Mouse (Mus musculus) stomach, embryonic 15.5 days (tissue): ENCODE data around the gene Slc2a13. TPM values are rescaled to one million over a fixed set of nuclear protein-coding genes. Genes with fewer than 3 reads are reported as not detected.
A peak's percentile ranks its signal among the peaks of the same experiment; 100 is the strongest.

ENCODE experiments used
- ATAC-seq: fragments of 200-750 bp; cut with Nextera tagmentation; 2 replicates; pipeline ENCODE4 v1.8.0; 2017; ENCODE audit warnings: low read depth, moderate number of reproducible peaks, moderate TSS enrichment; ENCODE audit not compliant: insufficient read depth, low FRiP score
- H3K27ac ChIP-seq: fragments of 300-500 bp; sonication (generic); 2 replicates; pipeline ENCODE4 v1.5.1; 2015; ENCODE audit warnings: mild to moderate bottlenecking, inconsistent platforms
- H3K27me3 ChIP-seq: fragments of 300-500 bp; sonication (generic); replicated peaks from 2 replicates; pipeline ENCODE4 v1.6.1; 2015; ENCODE audit warnings: inconsistent platforms
- H3K36me3 ChIP-seq: fragments of 300-500 bp; sonication (generic); 2 replicates; pipeline ENCODE4 v1.6.1; 2015; ENCODE audit warnings: inconsistent platforms
- H3K4me1 ChIP-seq: fragments of 300-500 bp; sonication (generic); 2 replicates; pipeline ENCODE4 v1.6.1; 2015; ENCODE audit warnings: inconsistent platforms
- H3K4me2 ChIP-seq: fragments of 300-500 bp; sonication (generic); 2 replicates; pipeline ENCODE4 v1.6.1; 2015; ENCODE audit warnings: mild to moderate bottlenecking, inconsistent platforms
- H3K4me3 ChIP-seq: fragments of 300-500 bp; sonication (generic); replicated peaks from 2 replicates; pipeline ENCODE4 v1.5.1; 2015; ENCODE audit warnings: inconsistent platforms
- H3K9ac ChIP-seq: fragments of 300-500 bp; sonication (generic); 2 replicates; pipeline ENCODE4 v1.6.1; 2015; ENCODE audit warnings: inconsistent platforms
- H3K9me3 ChIP-seq: fragments of 300-500 bp; sonication (generic); 2 replicates; pipeline ENCODE4 v1.6.1; 2016; ENCODE audit warnings: inconsistent platforms
- WGBS: fragments of 180-500 bp; shearing (Covaris S2); methylation state at CpG from one replicate; pipeline ENCODE4 v1.1.7; 2015; 5-methylcytosine and 5-hydroxymethylcytosine counted together
- polyA plus RNA-seq: library from polyadenylated mRNA; unstranded; fragments of >200 nt; fragmentation: Nextera tagmentation; extraction: Ambion mirVana; gene quantifications from 2 replicates; pipeline ENCODE4 v1.2.1, GENCODE M21; 2015

The Slc2a13 gene
- 1.1 and 1.3 TPM in 2 replicates for polyA plus RNA-seq

GRCm38 (mm10) chr15:91573111-91573538, at the start of gene Slc2a13:
TSS of gene Slc2a13 (minus strand) at chr15:91573261.
- 0% methylated on average over 26 of the region's 26 CpGs for WGBS
- H3K27ac ChIP-seq, result 0 out of 2 replicates have a peak within 1 kb of the TSS, but pooled peaks have one; percentile 24

GRCm38 (mm10) chr15:91616016-91616415, 43.0 kb upstream of the Slc2a13 start:
- no peaks in the 10 kb centered on the region for H3K27me3 ChIP-seq
- no peak overlapping the region for H3K27ac ChIP-seq
- no peaks in the 10 kb centered on the region for H3K36me3 ChIP-seq
- whole genome bisulfite sequencing, result 73% methylated on average over 12 of the region's 12 CpGs
- no peaks in the 10 kb centered on the region for H3K9me3 ChIP-seq
- H3K4me2 ChIP-seq, result no peak overlapping the region
- no peak for ATAC-seq
- H3K9ac ChIP-seq, result no peak overlapping the region
- H3K4me3 ChIP-seq, result no peak overlapping the region
- no peaks in the 10 kb centered on the region for H3K4me1 ChIP-seq

More at GRCm38 (mm10) chr15:91573111-91573538, at the start of gene Slc2a13:
- peak; percentile 93 for ATAC-seq
- Histone ChIP-seq H3K27me3 (peaks cover 4% of the 10 kb centered on the region; the same call in 1 of the 2 replicates), H3K9ac (peak within 1 kb of the TSS; percentile 45), H3K9me3 (no peaks in the 10 kb centered on the region), H3K4me2 (peak within 1 kb of the TSS; percentile 86), H3K4me3 (peak within 1 kb of the TSS; percentile 63), H3K36me3 (no peaks in the 10 kb centered on the region), H3K4me1 (no peaks in the 10 kb centered on the region)

- no peak overlapping the region for H3K9ac ChIP-seq
- no peak overlapping the region for H3K4me2 ChIP-seq
- no peaks in the 10 kb centered on the region for H3K4me1 ChIP-seq
- no peak for ATAC-seq
- H3K36me3 ChIP-seq, result no peaks in the 10 kb centered on the region
- H3K4me3 ChIP-seq, result no peak overlapping the region
- no peak overlapping the region for H3K27ac ChIP-seq
- no peaks in the 10 kb centered on the region for H3K27me3 ChIP-seq
- H3K9me3 ChIP-seq, result no peaks in the 10 kb centered on the region
- WGBS, result 84% methylated on average over 4 of the region's 4 CpGs
Measured at GRCm38 (mm10) chr15:91615532-91615931, 42.5 kb upstream of the Slc2a13 start.

GRCm38 (mm10) chr15:91613981-91614665, 41.1 kb upstream of the Slc2a13 start:
- no peaks in the 10 kb centered on the region for H3K27me3 ChIP-seq
- no peaks in the 10 kb centered on the region for H3K36me3 ChIP-seq
- WGBS, result 89% methylated on average over 11 of the region's 11 CpGs
- no peak overlapping the region for H3K4me3 ChIP-seq
- H3K9ac ChIP-seq, result no peak overlapping the region
- no peaks in the 10 kb centered on the region for H3K9me3 ChIP-seq
- no peak for ATAC-seq
- no peak overlapping the region for H3K4me2 ChIP-seq
- no peak overlapping the region for H3K27ac ChIP-seq
- H3K4me1 ChIP-seq, result no peaks in the 10 kb centered on the region

GRCm38 (mm10) chr15:91609713-91610112, 36.7 kb upstream of the Slc2a13 start:
- no peaks in the 10 kb centered on the region for H3K9me3 ChIP-seq
- H3K27ac ChIP-seq, result no peak overlapping the region
- H3K36me3 ChIP-seq, result no peaks in the 10 kb centered on the region
- no peak overlapping the region for H3K4me3 ChIP-seq
- H3K9ac ChIP-seq, result no peak overlapping the region
- H3K27me3 ChIP-seq, result no peaks in the 10 kb centered on the region
- H3K4me2 ChIP-seq, result no peak overlapping the region
- no peaks in the 10 kb centered on the region for H3K4me1 ChIP-seq
- no peak for ATAC-seq
- 24% methylated on average over 8 of the region's 8 CpGs for WGBS

- Histone ChIP-seq H3K9ac (no peak overlapping the region), H3K27me3 (no peaks in the 10 kb centered on the region), H3K27ac (no peak overlapping the region), H3K4me2 (no peak overlapping the region), H3K4me3 (no peak overlapping the region), H3K36me3 (no peaks in the 10 kb centered on the region), H3K4me1 (no peaks in the 10 kb centered on the region), H3K9me3 (no peaks in the 10 kb centered on the region)
- WGBS, result 78% methylated on average over 2 of the region's 2 CpGs
- no peak for ATAC-seq
Measured at GRCm38 (mm10) chr15:91608811-91609210, 35.8 kb upstream of the Slc2a13 start.

- Histone ChIP-seq H3K9ac (no peak overlapping the region), H3K36me3 (no peaks in the 10 kb centered on the region), H3K27me3 (no peaks in the 10 kb centered on the region), H3K27ac (no peak overlapping the region), H3K4me2 (no peak overlapping the region), H3K4me3 (no peak overlapping the region), H3K4me1 (no peaks in the 10 kb centered on the region), H3K9me3 (no peaks in the 10 kb centered on the region)
- no peak for ATAC-seq
- WGBS, result 53% methylated on average over 7 of the region's 7 CpGs
Measured at GRCm38 (mm10) chr15:91601197-91601596, 28.1 kb upstream of the Slc2a13 start.

- Histone ChIP-seq H3K4me1 (no peaks in the 10 kb centered on the region), H3K9me3 (no peaks in the 10 kb centered on the region), H3K9ac (no peak overlapping the region), H3K36me3 (no peaks in the 10 kb centered on the region), H3K4me3 (no peak overlapping the region), H3K4me2 (no peak overlapping the region), H3K27me3 (no peaks in the 10 kb centered on the region), H3K27ac (no peak overlapping the region)
- no peak for ATAC-seq
- 83% methylated on average over 5 of the region's 5 CpGs for WGBS
Measured at GRCm38 (mm10) chr15:91597290-91597689, 24.2 kb upstream of the Slc2a13 start.

- H3K4me3 ChIP-seq, result no peak overlapping the region
- H3K9me3 ChIP-seq, result no peaks in the 10 kb centered on the region
- H3K27me3 ChIP-seq, result peaks cover 4% of the 10 kb centered on the region; the same call in 1 of the 2 replicates
- ATAC-seq, result no peak
- no peak overlapping the region for H3K9ac ChIP-seq
- no peak overlapping the region for H3K27ac ChIP-seq
- WGBS, result 20% methylated on average over 8 of the region's 8 CpGs
- no peaks in the 10 kb centered on the region for H3K36me3 ChIP-seq
- no peaks in the 10 kb centered on the region for H3K4me1 ChIP-seq
- H3K4me2 ChIP-seq, result no peak overlapping the region
Measured at GRCm38 (mm10) chr15:91574492-91574891, 1.4 kb upstream of the Slc2a13 start.

GRCm38 (mm10) chr15:91572421-91573069, 516 bp downstream of the Slc2a13 start:
- H3K9me3 ChIP-seq, result no peaks in the 10 kb centered on the region
- H3K27ac ChIP-seq, result 0 out of 2 replicates have a peak overlapping the region, but pooled peaks have one; percentile 24
- H3K36me3 ChIP-seq, result no peaks in the 10 kb centered on the region
- peaks cover 4% of the 10 kb centered on the region; the same call in 1 of the 2 replicates for H3K27me3 ChIP-seq
- H3K4me3 ChIP-seq, result peak overlapping the region; percentile 63
- peak overlapping the region; percentile 86 for H3K4me2 ChIP-seq
- no peaks in the 10 kb centered on the region for H3K4me1 ChIP-seq
- WGBS, result under 1% methylated on average over 71 of the region's 91 CpGs
- ATAC-seq, result peak; percentile 81
- H3K9ac ChIP-seq, result peak overlapping the region; percentile 45

GRCm38 (mm10) chr15:91571981-91572380, 1.1 kb downstream of the Slc2a13 start:
- Histone ChIP-seq H3K4me2 (peak overlapping the region; percentile 86), H3K4me3 (peak overlapping the region; percentile 63), H3K4me1 (no peaks in the 10 kb centered on the region), H3K9me3 (no peaks in the 10 kb centered on the region), H3K27ac (no peak overlapping the region), H3K9ac (peak overlapping the region; percentile 45), H3K27me3 (peaks cover 4% of the 10 kb centered on the region; the same call in 1 of the 2 replicates), H3K36me3 (no peaks in the 10 kb centered on the region)
- ATAC-seq, result no peak
- WGBS, result 12% methylated on average over 8 of the region's 8 CpGs

- no peak overlapping the region for H3K4me3 ChIP-seq
- peaks cover 4% of the 10 kb centered on the region; the same call in 1 of the 2 replicates for H3K27me3 ChIP-seq
- H3K9me3 ChIP-seq, result no peaks in the 10 kb centered on the region
- ATAC-seq, result no peak
- H3K4me1 ChIP-seq, result no peaks in the 10 kb centered on the region
- WGBS, result 56% methylated on average over 8 of the region's 8 CpGs
- no peak overlapping the region for H3K27ac ChIP-seq
- H3K4me2 ChIP-seq, result no peak overlapping the region
- no peaks in the 10 kb centered on the region for H3K36me3 ChIP-seq
- no peak overlapping the region for H3K9ac ChIP-seq
Measured at GRCm38 (mm10) chr15:91566784-91567183, 6.3 kb downstream of the Slc2a13 start.
